16 mouse cellular contexts compared by ENCODE assay signal in genomic region chr5:43845083-43845482, GRCm38 (mm10). TPM values are rescaled to one million over a fixed set of nuclear protein-coding genes. Genes with fewer than 3 reads are reported as not detected.
"Had no signal": no experiment of that assay in that cellular context is flagged by ENCODE, and none has a peak within 500 bp of the region (broad histone marks: within the 10 kb centered on the region; RNA-seq: fewer than 3 reads in every experiment).

No protein-coding gene starts in this region.

- H3K9ac ChIP-seq: kidney, embryonic 15.5 days; limb, embryonic 13.5 days; liver, embryonic 14.5 days; midbrain, embryonic 12.5 days; neural tube, embryonic 15.5 days had no signal

- H3K27ac ChIP-seq: kidney, embryonic 15.5 days; limb, embryonic 13.5 days; liver, embryonic 14.5 days; midbrain, embryonic 12.5 days; neural tube, embryonic 15.5 days had no signal

- H3K4me1 ChIP-seq: neural tube, embryonic 15.5 days had no signal

- H3K36me3 ChIP-seq: kidney, embryonic 15.5 days; limb, embryonic 13.5 days; midbrain, embryonic 12.5 days; neural tube, embryonic 15.5 days had no signal

- H3K9me3 ChIP-seq: kidney, embryonic 15.5 days; neural tube, embryonic 15.5 days had no signal

- H3K27me3 ChIP-seq: kidney, embryonic 15.5 days; limb, embryonic 13.5 days; midbrain, embryonic 12.5 days; neural tube, embryonic 15.5 days had no signal

- DNase-seq: kidney, postnatal 14 days; left cerebral cortex, postnatal 4 days; lung, adult 18-20 months; right cerebral cortex, adult 18-20 months; right cerebral cortex, postnatal 4 days; thymus, adult 18-20 months; thymus, postnatal 14 days had no signal

- H3K4me2 ChIP-seq: kidney, embryonic 15.5 days; limb, embryonic 13.5 days; midbrain, embryonic 12.5 days; neural tube, embryonic 15.5 days had no signal

- H3K4me3 ChIP-seq: kidney, embryonic 15.5 days; limb, embryonic 13.5 days; midbrain, embryonic 12.5 days; myocyte; neural tube, embryonic 15.5 days had no signal

RNA-seq across cellular contexts. Expression of gene Bst1, which starts 26.4 kb away (rescaled TPM):
- total RNA-seq: left cerebral cortex, adult 18-20 months; left cerebral cortex, postnatal 10 days; left cerebral cortex, postnatal 4 days had no signal
- polyA plus RNA-seq: myocyte; neural tube, embryonic 11.5 days had no signal
